Mouse (Mus musculus): Measurements from ENCODE around the gene Commd2.

Commd2 gene

DNA sequence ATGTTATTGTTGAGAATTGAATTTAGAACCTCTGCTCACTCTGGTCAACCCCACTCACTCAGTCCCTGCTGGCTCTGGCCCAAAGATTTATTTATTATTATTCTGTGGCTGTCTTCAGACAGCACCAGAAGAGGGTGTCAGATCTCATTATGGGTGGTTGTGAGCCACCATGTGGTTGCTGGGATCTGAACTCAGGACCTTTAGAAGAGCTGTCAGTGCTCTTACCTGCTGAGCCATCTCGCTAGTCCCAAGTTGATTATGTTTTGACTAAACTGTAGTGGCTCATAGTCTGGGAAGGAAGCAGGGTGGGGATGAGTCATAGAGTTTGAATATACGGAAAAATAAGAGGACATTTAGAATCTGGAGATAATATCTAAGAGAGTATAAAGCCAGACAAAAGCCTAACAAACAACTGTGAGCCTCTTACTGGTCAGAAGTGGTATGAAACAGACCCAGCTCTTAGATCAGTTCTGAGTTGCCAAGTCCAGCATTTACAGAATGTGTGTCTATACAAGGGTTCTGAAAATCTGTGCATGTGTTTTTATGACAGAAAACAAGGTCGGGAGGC is 39.0 kb downstream of the Commd2 start:
- DNase-seq, result no peak

DNA sequence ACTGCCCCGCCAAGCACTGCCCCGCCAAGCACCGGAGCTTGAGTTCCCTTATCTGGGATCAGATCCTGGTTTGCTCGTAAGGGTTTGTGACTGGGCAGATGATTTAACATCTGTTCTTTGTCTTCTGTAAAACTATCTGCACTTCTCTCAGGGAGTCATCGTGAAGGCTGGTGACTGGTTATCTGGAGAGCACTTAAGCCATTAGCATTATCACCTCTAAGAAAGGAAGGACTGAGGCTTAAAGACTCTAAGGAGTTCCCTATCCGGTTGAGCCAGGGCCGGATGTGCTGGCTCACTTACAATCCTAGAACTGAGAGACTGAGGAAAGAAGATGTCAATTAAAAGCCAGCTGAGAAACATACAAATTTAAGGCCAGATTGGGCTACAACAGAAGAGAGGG is 39.7 kb downstream of the Commd2 start:
- DNase-seq, result no peak

DNA sequence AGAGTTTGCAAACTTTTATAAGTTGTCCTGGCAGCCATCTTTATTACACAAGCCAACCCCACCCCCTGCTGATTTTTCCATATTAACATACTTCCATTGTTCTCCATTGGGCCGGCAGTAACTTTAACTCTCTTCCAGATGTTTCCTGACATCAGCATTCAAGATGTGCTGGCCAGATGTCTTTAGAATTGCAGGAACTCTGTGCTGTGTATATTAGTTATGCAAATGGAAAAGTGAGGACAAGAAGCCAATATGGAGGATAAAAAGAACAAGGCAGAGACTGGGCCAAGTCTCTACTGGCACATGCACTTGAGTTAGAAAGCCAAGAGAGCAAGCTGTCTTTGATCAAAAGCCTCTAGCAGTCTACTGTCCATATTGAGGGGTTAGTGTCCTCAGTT is 46.9 kb downstream of the Commd2 start:
- no peak for DNase-seq

DNA sequence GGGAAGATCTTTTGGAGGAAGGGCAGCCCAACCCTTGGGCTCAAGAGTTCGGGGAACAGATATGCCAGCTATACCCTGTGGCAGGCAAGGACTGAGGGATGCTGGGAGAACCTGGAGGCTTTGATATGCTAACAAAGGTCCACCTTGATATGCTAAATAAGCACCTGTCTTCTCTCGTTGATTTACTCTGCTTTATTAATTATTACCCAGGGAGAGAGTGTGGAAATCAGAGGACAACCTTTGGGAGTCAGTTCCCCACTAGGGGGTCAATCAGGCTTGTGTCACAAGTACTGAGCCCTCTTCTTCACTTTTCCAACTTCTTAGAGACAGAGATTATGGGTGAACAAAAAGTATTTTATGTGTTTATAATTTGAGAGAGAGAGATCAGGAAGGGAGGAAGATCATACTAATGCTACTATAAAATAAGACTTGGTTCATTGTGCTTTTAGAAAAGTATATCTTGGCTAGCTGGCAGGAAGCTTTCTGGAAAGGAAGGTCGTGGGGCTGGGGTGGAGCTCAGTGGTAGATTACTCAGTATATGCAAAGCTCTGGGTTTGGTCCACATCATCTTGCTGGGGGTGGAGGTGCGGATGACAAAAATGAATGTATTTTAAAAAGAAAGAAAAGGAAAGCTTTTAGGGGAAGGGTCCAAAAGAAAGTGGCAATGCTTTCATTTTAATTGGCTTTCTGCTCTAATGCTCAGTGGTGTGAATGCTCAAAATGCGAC is 47.5 kb downstream of the Commd2 start:
- no peak for DNase-seq

DNA sequence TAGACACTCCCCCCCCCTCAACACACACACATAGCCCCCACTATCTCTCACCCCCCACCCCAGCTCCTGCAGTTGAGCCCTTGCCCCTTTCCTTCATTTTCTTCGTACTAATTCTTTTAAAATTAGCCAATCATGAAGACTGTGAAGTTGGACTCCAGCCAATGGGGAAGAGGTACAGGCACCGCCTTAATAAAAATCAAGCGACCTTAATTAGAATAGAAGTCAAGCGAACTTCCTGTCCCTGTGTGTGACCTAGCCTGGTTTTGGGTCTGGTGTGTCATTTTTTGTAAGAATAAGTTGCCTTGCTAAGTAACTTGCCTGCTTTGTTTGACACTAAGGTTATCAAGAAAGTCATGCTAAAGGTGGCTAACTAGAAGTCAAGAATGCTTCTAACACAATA is 48.9 kb downstream of the Commd2 start:
- DNase-seq, result no peak

DNA sequence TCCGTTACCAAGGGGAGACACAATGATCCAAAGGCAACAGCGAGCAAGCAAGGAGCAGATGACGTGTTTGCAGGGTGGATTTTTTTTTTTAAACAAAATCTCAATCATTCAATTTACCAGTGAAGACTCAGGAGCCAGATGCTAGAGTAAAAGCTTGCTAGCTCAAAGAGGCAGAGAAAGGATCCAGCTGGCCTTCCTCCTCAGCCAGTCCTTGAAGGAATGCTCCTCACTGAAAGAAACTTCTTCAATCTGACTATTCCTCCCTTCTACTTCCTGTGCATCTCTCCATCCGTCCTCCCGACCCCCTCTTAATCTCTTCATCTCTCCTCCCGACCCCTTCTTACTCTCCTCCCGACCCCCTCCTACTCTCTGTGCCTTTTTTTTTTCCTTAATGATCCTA is 54.9 kb downstream of the Commd2 start:
- DNase-seq, result no peak

DNA sequence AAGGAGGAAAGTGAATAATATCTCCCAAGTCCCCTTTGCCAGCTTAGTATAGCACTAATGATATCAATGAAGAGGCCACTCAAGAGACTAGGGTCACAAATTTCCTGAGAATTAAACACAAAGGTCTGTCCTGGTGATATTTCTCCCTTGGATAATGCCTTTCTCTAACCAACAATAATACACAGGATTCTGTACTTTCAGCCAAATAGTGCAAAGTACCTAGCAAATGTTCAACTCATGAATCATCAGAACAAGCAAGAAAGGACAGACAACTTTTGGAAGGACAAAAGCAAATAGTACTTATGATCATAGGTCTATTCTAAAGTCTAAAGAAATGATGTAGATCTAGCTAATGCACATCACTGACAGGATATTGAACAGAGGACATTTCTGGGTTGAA is 56.0 kb downstream of the Commd2 start:
- DNase-seq, result no peak

All from thymus, postnatal 14 days (tissue).